21 mouse cellular contexts compared by ENCODE assay signal in genomic region chr5:118048412-118048811, GRCm38 (mm10). TPM values are rescaled to one million over a fixed set of nuclear protein-coding genes. Genes with fewer than 3 reads are reported as not detected.
A peak's percentile ranks its signal among the peaks of the same experiment; 100 is the strongest.
DNase-seq lines count a peak whose midpoint lies in the region; ATAC-seq lines count a peak whose summit lies in the region.
"Had no signal": no experiment of that assay in that cellular context is flagged by ENCODE, and none has a peak within 500 bp of the region (broad histone marks: within the 10 kb centered on the region; RNA-seq: fewer than 3 reads in every experiment).

No protein-coding gene starts in this region.

- H3K9ac ChIP-seq in forebrain, embryonic 14.5 days (ENCODE audit: low read length), result no peak overlapping the region
- H3K9ac ChIP-seq in midbrain, embryonic 15.5 days, result no peak overlapping the region
- H3K9ac ChIP-seq: forebrain, embryonic 13.5 days; heart, embryonic 15.5 days; neural tube, embryonic 12.5 days had no signal

- no peak overlapping the region for H3K4me3 ChIP-seq in forebrain, embryonic 14.5 days (ENCODE audit: low read depth, low read length)
- no peak overlapping the region for H3K4me3 ChIP-seq in midbrain, embryonic 15.5 days
- H3K4me3 ChIP-seq: forebrain, embryonic 13.5 days; heart, adult 2 months; heart, embryonic 15.5 days; hindbrain, embryonic 10.5 days; layer of hippocampus, adult 2 months; midbrain, embryonic 10.5 days; neural tube, embryonic 12.5 days had no signal

- peak; percentile 52 for DNase-seq in CD4-positive, CD25-positive, alpha-beta regulatory T cell, adult 2 months (ENCODE audit: low read depth, low spot score)
- DNase-seq in T-cell, adult 2 months (ENCODE audit: low spot score), result peak; percentile 38
- DNase-seq in forebrain, embryonic 14.5 days (ENCODE audit: low spot score), result no peak
- no peak for DNase-seq in urinary bladder, postnatal 10 days (ENCODE audit: low spot score)
- DNase-seq: cerebellum, adult 8-10 months; gastrocnemius, postnatal 14 days; heart, adult 2 months; kidney, adult 2 months; kidney, postnatal 14 days; lung, postnatal 10 days; right cerebral cortex, postnatal 25 days; thymus, adult 18-20 months had no signal

- H3K4me2 ChIP-seq in forebrain, embryonic 14.5 days (ENCODE audit: low read length), result no peak overlapping the region
- H3K4me2 ChIP-seq in midbrain, embryonic 15.5 days, result no peak overlapping the region
- H3K4me2 ChIP-seq: forebrain, embryonic 13.5 days; heart, embryonic 15.5 days; neural tube, embryonic 12.5 days had no signal

- no peaks in the 10 kb centered on the region for H3K9me3 ChIP-seq in forebrain, embryonic 14.5 days (replicated peaks; ENCODE audit: control insufficient read depth, low read length)
- H3K9me3 ChIP-seq in midbrain, embryonic 15.5 days, result no peaks in the 10 kb centered on the region
- H3K9me3 ChIP-seq: heart, embryonic 15.5 days; hindbrain, embryonic 10.5 days; midbrain, embryonic 10.5 days; neural tube, embryonic 12.5 days had no signal

- no peaks in the 10 kb centered on the region for H3K27me3 ChIP-seq in forebrain, embryonic 14.5 days (replicated peaks; ENCODE audit: control insufficient read depth, insufficient read depth, low read length)
- no peaks in the 10 kb centered on the region for H3K27me3 ChIP-seq in midbrain, embryonic 15.5 days (replicated peaks)
- H3K27me3 ChIP-seq: forebrain, embryonic 13.5 days; heart, embryonic 15.5 days; neural tube, embryonic 12.5 days had no signal

- H3K36me3 ChIP-seq in forebrain, embryonic 14.5 days (ENCODE audit: control insufficient read depth, insufficient read depth, low read length), result no peaks in the 10 kb centered on the region
- no peaks in the 10 kb centered on the region for H3K36me3 ChIP-seq in midbrain, embryonic 15.5 days (replicated peaks)
- H3K36me3 ChIP-seq: heart, embryonic 15.5 days; hindbrain, embryonic 10.5 days; midbrain, embryonic 10.5 days; neural tube, embryonic 12.5 days had no signal

- H3K4me1 ChIP-seq in forebrain, embryonic 14.5 days (ENCODE audit: control insufficient read depth, insufficient read depth, low read length), result no peaks in the 10 kb centered on the region
- no peaks in the 10 kb centered on the region for H3K4me1 ChIP-seq in midbrain, embryonic 15.5 days
- H3K4me1 ChIP-seq: forebrain, embryonic 13.5 days; hindbrain, embryonic 10.5 days; midbrain, embryonic 10.5 days; neural tube, embryonic 12.5 days had no signal

- no peak overlapping the region for H3K27ac ChIP-seq in forebrain, embryonic 14.5 days (ENCODE audit: low read depth, low read length)
- H3K27ac ChIP-seq in midbrain, embryonic 15.5 days, result no peak overlapping the region
- H3K27ac ChIP-seq: forebrain, embryonic 13.5 days; heart, adult 2 months; heart, embryonic 15.5 days; hindbrain, embryonic 10.5 days; layer of hippocampus, adult 2 months; midbrain, embryonic 10.5 days; neural tube, embryonic 12.5 days had no signal

- 93% methylated on average over 4 of the region's 4 CpGs for WGBS in forebrain, embryonic 14.5 days
- WGBS in midbrain, embryonic 15.5 days, result 84% methylated on average over 4 of the region's 4 CpGs

- ATAC-seq in inflammation-experienced regulatory T-cells, adult 6 months, result peak; percentile 45
- ATAC-seq in megakaryocyte progenitor cell, adult 5-6 weeks (replicated peaks; ENCODE audit: poor library complexity), result peak; percentile 85
- no peak for ATAC-seq in forebrain, embryonic 14.5 days
- no peak for ATAC-seq in midbrain, embryonic 15.5 days (replicated peaks)
- ATAC-seq: forebrain, embryonic 13.5 days had no signal

RNA-seq across cellular contexts. Expression of gene Tesc, which starts 20.9 kb away (rescaled TPM):
- polyA plus RNA-seq in inflammation-experienced regulatory T-cells, adult 6 months (2017; shearing (Covaris generic)), result 1 to 10 TPM; 3.2 to 6.1 (median 5.5) TPM
- total RNA-seq in megakaryocyte progenitor cell, adult 5-6 weeks (2015), result 0.25 and 0.42 TPM in 2 replicates
- total RNA-seq in megakaryocyte progenitor cell, adult 5-6 weeks (2017), result not detected in 2 replicates
- polyA plus RNA-seq in forebrain, embryonic 14.5 days (2014; fragmentation: Nextera tagmentation; extraction: Ambion mirVana), result 8.0 and 10.0 TPM in 2 replicates
- polyA plus RNA-seq in midbrain, embryonic 15.5 days (2015; fragmentation: Nextera tagmentation; extraction: Ambion mirVana), result 6.5 and 7.9 TPM in 2 replicates

Comparison
In these comparisons a context has a peak if more than half of its experiments do, and no peak if none do; other contexts are left out.
1. DNase-seq: peak in CD4-positive, CD25-positive, alpha-beta regulatory T cell, adult 2 months (single experiment) and T-cell, adult 2 months (single experiment); none in forebrain, embryonic 14.5 days (single experiment) and urinary bladder, postnatal 10 days (single experiment).
2. ATAC-seq: peak in inflammation-experienced regulatory T-cells, adult 6 months (single experiment) and megakaryocyte progenitor cell, adult 5-6 weeks (single experiment); none in forebrain, embryonic 14.5 days (single experiment) and midbrain, embryonic 15.5 days (single experiment).